Mouse (Mus musculus): ENCODE data around the gene Arhgap23. TPM values are rescaled to one million over a fixed set of nuclear protein-coding genes. Genes with fewer than 3 reads are reported as not detected.

The Arhgap23 gene
- polyA plus RNA-seq, 1 experiment from 2014 or later, result 16.0 TPM

GRCm38 (mm10) chr11:97404761-97405190, 10.6 kb upstream of the Arhgap23 start:
- DNase-seq (ENCODE audit: low read depth, low spot score), result no peak
- TF ChIP-seq CTCF (IDR thresholded peaks at IDR 0.05), result no peak
- in situ Hi-C loops (cut with MboI; ENCODE audit: low pct_unique_long_range_greater_than_20kb), result no loop called here
- POLR2A ChIA-PET, result no interaction called here
- H3K27me3 ChIP-seq, result no peaks in the 10 kb centered on the region
- CTCF ChIA-PET, result interaction anchor here (4.9 kb wide), 1 partner anchor 46 kb away, joined by 24 read pairs; no protein-coding TSS in a partner anchor
- no peak for ATAC-seq

GRCm38 (mm10) chr11:97406094-97406951, 9.0 kb upstream of the Arhgap23 start:
- ChIA-PET POLR2A (interaction anchor here (1.6 kb wide), 1 partner anchor 11 kb away, joined by 3 read pairs; no protein-coding TSS in a partner anchor), CTCF (interaction anchor here (0.7 to 4.6 kb wide), 4 partner anchors 15 to 63 kb away, joined by 3 to 54 read pairs (median 4); no protein-coding TSS in a partner anchor)
- ATAC-seq, result no peak
- no peaks in the 10 kb centered on the region for H3K27me3 ChIP-seq
- in situ Hi-C loops (cut with MboI; ENCODE audit: low pct_unique_long_range_greater_than_20kb), result no loop called here
- no peak for DNase-seq (ENCODE audit: low read depth, low spot score)
- TF ChIP-seq CTCF (IDR thresholded peaks at IDR 0.05), result no peak

- ChIA-PET POLR2A (no interaction called here), CTCF (interaction anchor here (0.8 to 4.6 kb wide), 6 partner anchors 11 to 61 kb away, joined by 3 to 54 read pairs (median 5); no protein-coding TSS in a partner anchor)
- DNase-seq (ENCODE audit: low read depth, low spot score) (no peak), ATAC-seq (no peak)
- in situ Hi-C loops (cut with MboI; ENCODE audit: low pct_unique_long_range_greater_than_20kb), result no loop called here
- no peak for TF ChIP-seq CTCF (IDR thresholded peaks at IDR 0.05)
- H3K27me3 ChIP-seq, result no peaks in the 10 kb centered on the region
Measured at GRCm38 (mm10) chr11:97407456-97407855, 7.9 kb upstream of the Arhgap23 start.

- TF ChIP-seq CTCF (IDR thresholded peaks at IDR 0.05), result peak; percentile 88
- H3K27me3 ChIP-seq, result no peaks in the 10 kb centered on the region
- CTCF ChIA-PET, result interaction anchor here (0.8 to 4.6 kb wide), 15 partner anchors 10 to 168 kb away, joined by 3 to 54 read pairs (median 4); partner anchors contain the start of gene Srcin1
- POLR2A ChIA-PET, result interaction anchor here (0.9 to 1.9 kb wide), 2 partner anchors 60 to 129 kb away, joined by 3 to 9 read pairs; no protein-coding TSS in a partner anchor
- in situ Hi-C loops (cut with MboI; ENCODE audit: low pct_unique_long_range_greater_than_20kb), result no loop called here
- ATAC-seq (no peak), DNase-seq (ENCODE audit: low read depth, low spot score) (no peak)
Measured at GRCm38 (mm10) chr11:97408171-97408570, 7.2 kb upstream of the Arhgap23 start.

GRCm38 (mm10) chr11:97410958-97411357, 4.4 kb upstream of the Arhgap23 start:
- CTCF ChIA-PET, result interaction anchor here (4.6 kb wide), 1 partner anchor 58 kb away, joined by 54 read pairs; no protein-coding TSS in a partner anchor
- no peaks in the 10 kb centered on the region for H3K27me3 ChIP-seq
- no peak for ATAC-seq
- POLR2A ChIA-PET, result interaction anchor here (0.8 kb wide), 1 partner anchor 57 kb away, joined by 3 read pairs; no protein-coding TSS in a partner anchor
- in situ Hi-C loops (cut with MboI; ENCODE audit: low pct_unique_long_range_greater_than_20kb), result no loop called here
- no peak for TF ChIP-seq CTCF (IDR thresholded peaks at IDR 0.05)
- no peak for DNase-seq (ENCODE audit: low read depth, low spot score)

- ChIA-PET CTCF (interaction anchor here (1.1 kb wide), 1 partner anchor 63 kb away, joined by 3 read pairs; no protein-coding TSS in a partner anchor), POLR2A (interaction anchor here (0.8 kb wide), 1 partner anchor 36 kb away, joined by 3 read pairs; no protein-coding TSS in a partner anchor)
- ATAC-seq (no peak), DNase-seq (ENCODE audit: low read depth, low spot score) (no peak)
- TF ChIP-seq CTCF (IDR thresholded peaks at IDR 0.05), result no peak
- in situ Hi-C loops (cut with MboI; ENCODE audit: low pct_unique_long_range_greater_than_20kb), result no loop called here
- H3K27me3 ChIP-seq, result no peaks in the 10 kb centered on the region
Measured at GRCm38 (mm10) chr11:97412117-97412516, 3.2 kb upstream of the Arhgap23 start.

- H3K27me3 ChIP-seq, result no peaks in the 10 kb centered on the region
- ATAC-seq (no peak), DNase-seq (ENCODE audit: low read depth, low spot score) (no peak)
- in situ Hi-C loops (cut with MboI; ENCODE audit: low pct_unique_long_range_greater_than_20kb), result no loop called here
- ChIA-PET POLR2A (interaction anchor here (0.8 kb wide), 1 partner anchor 35 kb away, joined by 3 read pairs; no protein-coding TSS in a partner anchor), CTCF (no interaction called here)
- TF ChIP-seq CTCF (IDR thresholded peaks at IDR 0.05), result no peak
Measured at GRCm38 (mm10) chr11:97412808-97413347, 2.5 kb upstream of the Arhgap23 start.

- POLR2A ChIA-PET, result no interaction called here
- DNase-seq (ENCODE audit: low read depth, low spot score), result no peak
- H3K27me3 ChIP-seq, result no peaks in the 10 kb centered on the region
- CTCF ChIA-PET, result no interaction called here
- in situ Hi-C loops (cut with MboI; ENCODE audit: low pct_unique_long_range_greater_than_20kb), result loop anchor here (5.0 kb wide), 1 partner anchor 206 kb away; no protein-coding TSS in a partner anchor
- ATAC-seq, result peak; percentile 23
- no peak for TF ChIP-seq CTCF (IDR thresholded peaks at IDR 0.05)
Measured at GRCm38 (mm10) chr11:97415712-97416636, 641 bp downstream of the Arhgap23 start.

GRCm38 (mm10) chr11:97416637-97417035, 1.3 kb downstream of the Arhgap23 start:
- CTCF ChIA-PET, result no interaction called here
- POLR2A ChIA-PET, result no interaction called here

More at GRCm38 (mm10) chr11:97416637-97417035, 1.3 kb downstream of the Arhgap23 start:
- in situ Hi-C loops (cut with MboI; ENCODE audit: low pct_unique_long_range_greater_than_20kb), result loop anchor here (5.0 kb wide), 1 partner anchor 206 kb away; no protein-coding TSS in a partner anchor
- DNase-seq (ENCODE audit: low read depth, low spot score), result no peak
- H3K27me3 ChIP-seq, result no peaks in the 10 kb centered on the region
- no peak for TF ChIP-seq CTCF (IDR thresholded peaks at IDR 0.05)
- no peak for ATAC-seq

Measured in Patski (cell line).